Mouse (Mus musculus) heart, adult 2 months (tissue): Measurements from ENCODE around the gene Pde1a.

Experiments used
- CTCF ChIP-seq: fragments of 200-600 bp; IDR thresholded peaks from 2 replicates; pipeline ENCODE4 v1.8.1; 2022; ENCODE audit warnings: antibody characterized with exemption, mild to moderate bottlenecking, moderate library complexity
- EP300 ChIP-seq: fragments of 200-500 bp; IDR thresholded peaks from 2 replicates; pipeline ENCODE4 v1.6.1; 2011; ENCODE audit warnings: low read depth, low read length, control low read depth; ENCODE audit not compliant: insufficient read depth
- POLR2A ChIP-seq: fragments of 200-500 bp; IDR thresholded peaks from 2 replicates; pipeline ENCODE4 v1.6.1; 2011; ENCODE audit warnings: mild to moderate bottlenecking, low read depth, low read length, control low read depth; ENCODE audit not compliant: insufficient read depth

DNA sequence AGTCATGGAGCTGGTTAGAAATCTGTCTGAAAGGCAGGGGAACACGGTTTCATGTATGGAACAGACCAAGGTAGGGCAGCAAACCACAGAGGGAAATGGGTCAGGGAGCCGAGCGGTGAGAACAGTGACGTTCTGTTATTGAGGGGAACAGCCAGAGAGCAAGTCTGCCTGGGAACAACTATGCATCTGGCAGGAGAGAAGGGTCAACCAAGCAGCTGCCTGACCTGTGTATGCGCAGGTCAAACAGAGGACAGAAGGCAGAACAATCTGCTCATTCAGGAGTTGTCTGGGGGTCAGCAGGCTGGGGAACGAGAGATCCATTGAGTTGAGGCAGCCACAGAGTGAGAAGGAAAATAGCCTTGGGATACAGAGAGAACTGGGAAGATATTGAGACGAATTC lies 330.6 kb downstream of the Pde1a start:
- TF ChIP-seq CTCF (no peak), EP300 (no peak), POLR2A (no peak)
